Mouse (Mus musculus) right cerebral cortex, postnatal 36 days (tissue): ENCODE measurements at regions not wholly inside any gene's neighbourhood (a gene's known extent, or its start where the extent isn't known, plus 50 kb on each side); places are given as distances from the start of the nearest gene placed in this dataset.
"Not testable (repeated sequence)": the region's sequence is repeated elsewhere in the genome, so short reads cannot be mapped to it uniquely, and the experiment has no call there.

Experiments
- DNase-seq, 2 experiments: peaks; one replicate each; pipeline ENCODE4 v3.0.0; 2022; ENCODE audit warnings: low spot score in 2 of 2, mixed read lengths in 1 of 2

GRCm38 (mm10) chr6:31131716-31132115 lies 172.8 kb upstream of the Klf14 start:
- no peak for DNase-seq

GRCm38 (mm10) chr6:31132396-31133190 lies 173.7 kb upstream of the Klf14 start:
- no peak for DNase-seq

GRCm38 (mm10) chr6:31133896-31134735 lies 175.2 kb upstream of the Klf14 start:
- DNase-seq, result no peak

GRCm38 (mm10) chr6:31134736-31135077 lies 175.8 kb upstream of the Klf14 start:
- no peak for DNase-seq

- DNase-seq, result no peak
Measured at GRCm38 (mm10) chr6:31135580-31135979, 176.7 kb upstream of the Klf14 start.

GRCm38 (mm10) chr6:31136895-31137294 lies 178.0 kb upstream of the Klf14 start:
- DNase-seq, result no peak

GRCm38 (mm10) chr6:31137351-31137750 lies 178.5 kb upstream of the Klf14 start:
- no peak for DNase-seq

- DNase-seq, result no peak
Measured at GRCm38 (mm10) chr6:31140000-31140399, 181.1 kb upstream of the Klf14 start.

- no peak for DNase-seq
Measured at GRCm38 (mm10) chr6:31140593-31140992, 181.7 kb upstream of the Klf14 start.

GRCm38 (mm10) chr6:31141486-31141885 lies 182.6 kb upstream of the Klf14 start:
- no peak for DNase-seq

GRCm38 (mm10) chr6:31142479-31143007 lies 183.7 kb upstream of the Klf14 start:
- not testable (repeated sequence) for DNase-seq

- no peak for DNase-seq
Measured at GRCm38 (mm10) chr6:31145687-31146086, 186.8 kb upstream of the Klf14 start.

GRCm38 (mm10) chr6:31146779-31147178 lies 187.9 kb upstream of the Klf14 start:
- no peak for DNase-seq

- no peak for DNase-seq
Measured at GRCm38 (mm10) chr6:31147682-31148081, 188.8 kb upstream of the Klf14 start.

- no peak for DNase-seq
Measured at GRCm38 (mm10) chr6:31148311-31148856, 189.5 kb upstream of the Klf14 start.

- DNase-seq, result no peak
Measured at GRCm38 (mm10) chr6:31149164-31149563, 190.3 kb upstream of the Klf14 start.

- no peak for DNase-seq
Measured at GRCm38 (mm10) chr6:31150416-31150815, 191.5 kb upstream of the Klf14 start.

GRCm38 (mm10) chr6:31155857-31156256 lies 197.0 kb upstream of the Klf14 start:
- no peak for DNase-seq

GRCm38 (mm10) chr6:31156999-31157398 lies 198.1 kb upstream of the Klf14 start:
- DNase-seq, result no peak

- DNase-seq, result no peak
Measured at GRCm38 (mm10) chr6:31157429-31157828, 198.6 kb upstream of the Klf14 start.

- DNase-seq, result no peak
Measured at GRCm38 (mm10) chr6:31158648-31159047, 199.8 kb upstream of the Klf14 start.

- DNase-seq, result no peak
Measured at GRCm38 (mm10) chr6:31159240-31159639, 200.4 kb upstream of the Klf14 start.
